Mouse (Mus musculus) adrenal gland, postnatal 14 days (tissue): ENCODE data around the gene Parp14. TPM values are rescaled to one million over a fixed set of nuclear protein-coding genes. Genes with fewer than 3 reads are reported as not detected.

Source experiments
- DNase-seq: peaks from one replicate; pipeline ENCODE4 v3.0.0; 2021; ENCODE audit warnings: mixed read lengths
- total RNA-seq: library from RNA; stranded (reverse); gene quantifications from 2 replicates; pipeline ENCODE4 v1.2.3, GENCODE M21; 2021

The Parp14 gene
- total RNA-seq, 1 experiment from 2014 or later, result 10.0 TPM

- no peak for DNase-seq
These were observed 730 bp downstream of the Parp14 start for GRCm38 (mm10) chr16:35870581-35871047.

DNA sequence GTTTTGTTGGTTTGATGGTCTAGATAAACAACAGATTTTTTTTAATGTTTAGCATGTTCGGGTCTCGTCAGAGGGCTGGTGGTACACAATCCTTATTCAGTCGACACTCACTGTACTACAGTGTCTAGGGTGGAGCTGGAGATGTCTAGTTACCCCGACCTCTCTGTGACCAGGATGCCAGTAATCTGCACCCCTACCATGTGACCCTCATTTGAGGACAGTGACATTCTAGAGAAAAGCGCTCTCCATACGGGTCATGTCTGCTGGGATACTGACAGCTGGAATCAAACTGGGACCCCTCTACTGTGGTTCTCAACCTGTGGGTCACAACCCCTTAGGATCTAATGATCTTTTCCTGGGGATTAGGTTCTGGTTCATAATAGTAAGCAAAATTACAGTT is 1.7 kb downstream of the Parp14 start:
- DNase-seq, result no peak

DNA sequence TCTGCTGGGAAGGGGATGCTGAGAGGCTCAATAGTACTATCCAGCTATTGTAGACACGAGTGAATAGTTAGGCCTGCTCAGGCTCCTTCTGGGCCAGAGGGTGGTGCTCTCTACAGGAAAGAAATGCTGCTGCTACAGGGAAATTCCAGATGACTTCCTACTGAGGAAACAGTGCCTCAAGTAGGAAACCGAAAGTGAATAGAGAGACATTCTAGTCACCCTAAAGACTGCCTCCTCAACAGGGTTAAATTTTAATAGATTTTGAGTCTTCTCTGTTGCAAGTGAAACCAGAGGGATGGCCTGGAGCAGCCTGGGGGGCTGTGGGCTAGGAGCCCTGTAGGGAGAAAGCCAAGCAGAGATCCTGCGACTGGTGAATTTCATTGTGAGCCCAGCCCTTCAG is 2.2 kb downstream of the Parp14 start:
- DNase-seq, result peak; percentile 18

GRCm38 (mm10) chr16:35867726-35868125 is 3.6 kb downstream of the Parp14 start:
- DNase-seq, result no peak

DNA sequence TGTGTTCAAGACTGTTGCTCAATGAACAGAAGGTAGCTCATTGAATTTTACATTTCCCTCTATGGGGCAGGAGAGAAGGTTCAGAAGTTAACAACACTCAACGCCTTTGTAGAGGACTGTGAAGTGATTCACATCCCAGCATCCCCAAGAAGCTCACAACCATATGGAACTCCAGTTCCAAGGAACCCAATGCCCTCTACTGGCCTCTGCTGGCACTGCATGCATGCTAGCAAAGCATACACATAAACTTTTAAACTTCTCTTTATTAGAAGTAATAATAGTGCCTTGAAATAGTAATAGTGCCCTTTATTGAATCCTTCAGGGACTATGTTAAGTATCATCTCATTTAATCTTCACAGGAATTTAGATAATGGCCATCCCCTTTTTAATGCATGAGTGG is 9.3 kb downstream of the Parp14 start:
- DNase-seq, result peak; percentile 30

DNA sequence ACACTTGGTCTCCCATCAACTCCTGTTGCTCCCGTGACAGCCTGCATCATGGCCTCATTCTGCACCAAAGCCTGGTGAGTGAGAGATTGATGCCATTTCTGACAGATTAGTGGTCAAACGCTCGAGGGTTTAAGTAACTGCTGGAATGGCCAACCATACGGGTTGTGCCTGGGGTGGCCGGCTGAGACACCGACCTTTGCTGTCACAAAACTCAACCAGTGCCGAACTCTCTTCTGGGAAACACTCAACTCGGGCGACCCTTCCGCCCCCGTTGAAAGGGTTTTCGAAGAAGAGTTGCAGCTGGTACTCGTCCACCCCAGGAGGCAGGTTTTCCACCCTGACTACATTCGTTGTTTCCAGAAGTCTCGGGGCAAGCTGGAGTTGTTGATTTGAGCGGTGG is 11.1 kb downstream of the Parp14 start:
- DNase-seq, result no peak

- no peak for DNase-seq
These were observed 14.6 kb downstream of the Parp14 start for GRCm38 (mm10) chr16:35856766-35857165.

DNA sequence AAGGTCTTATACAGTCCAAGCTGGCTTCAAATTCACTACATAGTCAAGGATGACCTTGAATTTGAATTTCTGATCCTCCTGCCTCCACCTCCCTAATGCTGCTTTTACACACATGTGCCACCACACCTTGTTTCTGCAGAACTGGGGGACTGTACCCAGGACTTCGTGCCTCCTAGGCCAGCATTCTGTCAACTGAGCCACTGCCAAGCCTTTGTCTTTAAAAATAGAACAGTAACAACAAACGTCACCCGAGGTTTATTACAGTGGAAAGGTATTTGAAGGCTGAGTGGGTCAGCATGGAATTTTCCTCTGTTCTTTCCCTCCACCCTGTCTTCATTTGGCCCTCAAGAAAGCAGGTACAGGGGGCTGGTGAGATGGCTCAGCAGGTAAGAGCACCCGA is 15.5 kb downstream of the Parp14 start:
- no peak for DNase-seq

GRCm38 (mm10) chr16:35847138-35847537 is 24.2 kb downstream of the Parp14 start:
- no peak for DNase-seq

DNA sequence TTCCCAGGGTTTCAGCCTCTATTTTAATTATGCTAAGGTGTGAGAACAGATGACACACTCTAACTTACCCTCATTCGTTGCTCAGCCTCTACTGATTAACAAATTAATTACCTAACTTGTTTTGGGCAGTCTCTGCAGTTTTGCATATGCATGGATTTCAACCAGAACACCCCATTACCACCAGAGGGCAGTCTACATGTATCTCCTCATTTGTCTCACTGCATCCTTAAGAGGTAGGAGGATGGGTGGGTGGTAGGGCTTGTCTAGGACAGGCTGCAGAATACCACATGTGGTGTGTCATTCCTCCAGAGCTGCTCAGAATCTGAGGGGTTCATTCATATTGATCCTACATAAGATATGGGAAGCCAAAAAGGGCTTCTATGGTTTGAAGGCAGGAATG is 31.7 kb downstream of the Parp14 start:
- DNase-seq, result peak; percentile 53

GRCm38 (mm10) chr16:35834653-35835052 is 36.7 kb downstream of the Parp14 start:
- DNase-seq, result no peak

- peak; percentile 34 for DNase-seq
These were observed 38.4 kb downstream of the Parp14 start for GRCm38 (mm10) chr16:35832926-35833325.

GRCm38 (mm10) chr16:35829999-35830398 is 41.3 kb downstream of the Parp14 start:
- peak; percentile 14 for DNase-seq

- peak; percentile 89 for DNase-seq
These were observed 53.9 kb downstream of the Parp14 start for GRCm38 (mm10) chr16:35817255-35818089.

DNA sequence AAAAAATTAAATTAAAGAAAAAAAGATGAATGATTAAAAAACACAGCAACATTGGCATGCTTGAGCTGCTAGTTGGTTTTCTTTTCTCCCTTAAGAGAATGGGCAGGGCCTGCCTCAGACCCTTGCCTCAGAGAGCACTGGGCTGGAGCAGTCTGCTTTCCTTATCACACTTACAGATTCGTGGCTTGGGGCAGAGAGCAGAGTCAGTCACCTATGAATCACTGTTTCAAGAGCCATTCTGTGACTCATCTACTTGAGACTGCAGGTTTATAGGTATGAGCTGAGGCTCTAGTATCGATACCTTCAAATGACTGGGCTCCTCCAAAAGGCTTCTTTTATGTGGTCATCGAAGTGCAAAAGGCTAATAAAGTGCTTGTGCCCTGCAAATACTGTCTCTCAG is 58.2 kb downstream of the Parp14 start:
- DNase-seq, result no peak

GRCm38 (mm10) chr16:35808838-35809237 is 62.5 kb downstream of the Parp14 start:
- DNase-seq, result no peak

GRCm38 (mm10) chr16:35807663-35807992 is 63.7 kb downstream of the Parp14 start:
- DNase-seq, result no peak

- DNase-seq, result no peak
These were observed 64.2 kb downstream of the Parp14 start for GRCm38 (mm10) chr16:35806973-35807662.

- DNase-seq, result no peak
These were observed 67.6 kb downstream of the Parp14 start for GRCm38 (mm10) chr16:35803723-35804122.

GRCm38 (mm10) chr16:35802163-35802562 is 69.2 kb downstream of the Parp14 start:
- no peak for DNase-seq

DNA sequence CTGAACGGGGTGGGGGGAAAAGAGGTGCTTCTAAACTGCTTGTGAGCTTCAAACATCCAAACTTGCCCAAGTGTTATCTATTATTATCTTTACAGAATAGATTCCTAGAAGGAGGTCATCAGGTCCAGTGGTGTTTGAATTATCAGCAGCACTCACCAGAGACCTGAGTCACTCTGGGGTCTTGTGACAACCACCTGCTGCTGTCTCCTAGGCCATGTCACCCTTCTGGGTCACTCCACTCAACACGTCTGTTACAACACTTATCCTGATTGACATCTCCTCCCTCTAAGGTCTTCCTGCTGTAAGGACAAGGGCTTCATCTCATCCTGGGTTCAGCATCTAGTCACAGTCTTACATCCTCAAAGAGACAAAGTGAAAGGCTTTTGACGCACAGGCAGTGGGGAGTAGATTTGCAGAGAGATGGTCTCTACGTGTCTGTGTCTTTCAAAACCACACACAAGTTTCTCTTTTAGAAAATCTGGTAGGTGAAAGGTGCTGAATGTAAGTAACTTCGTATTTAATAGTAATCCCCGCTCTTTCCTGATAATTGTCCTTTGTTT is 79.3 kb downstream of the Parp14 start:
- DNase-seq, result no peak

DNA sequence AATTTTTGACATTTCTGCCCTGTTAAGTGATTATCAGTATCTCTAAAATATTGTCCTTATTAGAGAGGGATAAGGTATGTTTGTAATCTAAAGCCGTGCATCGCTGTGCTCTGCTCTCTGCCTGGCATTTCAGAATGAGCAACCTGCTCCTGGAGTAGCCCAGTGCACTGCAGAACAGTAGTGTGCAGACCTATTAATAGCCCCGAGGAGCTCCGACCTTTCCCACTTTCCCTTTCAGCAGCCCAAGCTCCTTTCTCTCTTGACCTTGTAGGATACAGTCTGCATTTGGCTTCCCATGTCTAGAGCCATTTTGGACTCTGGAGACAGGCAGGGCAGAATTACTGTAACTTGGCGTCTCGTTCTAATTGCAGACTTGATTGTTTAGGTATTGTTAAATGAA is 83.0 kb downstream of the Parp14 start:
- no peak for DNase-seq

- no peak for DNase-seq
These were observed 83.7 kb downstream of the Parp14 start for GRCm38 (mm10) chr16:35787568-35788189.
